Mouse (Mus musculus): ENCODE results near the gene Kmo. TPM values are rescaled to one million over a fixed set of nuclear protein-coding genes. Genes with fewer than 3 reads are reported as not detected.

Gene Kmo
- total RNA-seq, 2 experiments from 2014 or later = 0.26 to 0.47 TPM

- DNase-seq = no peak
- intact Hi-C loops (cut with DNase I) = no loop called here
Observed at GRCm38 (mm10) chr1:175630345-175630744, 10.2 kb downstream of the Kmo start.

- intact Hi-C loops (cut with DNase I) = no loop called here
- DNase-seq = no peak
Observed at GRCm38 (mm10) chr1:175631080-175631479, 10.9 kb downstream of the Kmo start.

- no peak for DNase-seq
- intact Hi-C loops (cut with DNase I) = no loop called here
Observed at GRCm38 (mm10) chr1:175631721-175632221, 11.6 kb downstream of the Kmo start.

- no peak for DNase-seq
- intact Hi-C loops (cut with DNase I) = no loop called here
Observed at GRCm38 (mm10) chr1:175632470-175632869, 12.3 kb downstream of the Kmo start.

- intact Hi-C loops (cut with DNase I) = no loop called here
- DNase-seq = no peak
Observed at GRCm38 (mm10) chr1:175637677-175638076, 17.5 kb downstream of the Kmo start.

GRCm38 (mm10) chr1:175639072-175639471, 18.9 kb downstream of the Kmo start:
- intact Hi-C loops (cut with DNase I) = no loop called here
- no peak for DNase-seq

- DNase-seq = no peak
- intact Hi-C loops (cut with DNase I) = no loop called here
Observed at GRCm38 (mm10) chr1:175640435-175641150, 20.4 kb downstream of the Kmo start.

- intact Hi-C loops (cut with DNase I) = no loop called here
- DNase-seq = no peak
Observed at GRCm38 (mm10) chr1:175643496-175644265, 23.5 kb downstream of the Kmo start.

- intact Hi-C loops (cut with DNase I) = no loop called here
- DNase-seq = no peak
Observed at GRCm38 (mm10) chr1:175646952-175647351, 26.8 kb downstream of the Kmo start.

GRCm38 (mm10) chr1:175648615-175649014, 28.4 kb downstream of the Kmo start:
- DNase-seq = no peak
- intact Hi-C loops (cut with DNase I) = no loop called here

- DNase-seq = no peak
- intact Hi-C loops (cut with DNase I) = no loop called here
Observed at GRCm38 (mm10) chr1:175659900-175660299, 39.7 kb downstream of the Kmo start.

- DNase-seq = peak; percentile 18 to 28
- intact Hi-C loops (cut with DNase I) = loop anchor here (2.0 to 5.0 kb wide), 3 partner anchors 42 to 617 kb away; partner anchors contain the start of gene Fh1
Observed at GRCm38 (mm10) chr1:175668666-175669405, 48.7 kb downstream of the Kmo start.

GRCm38 (mm10) chr1:175669456-175669855, 49.3 kb downstream of the Kmo start:
- DNase-seq = no peak
- intact Hi-C loops (cut with DNase I) = loop anchor here (2.0 to 5.0 kb wide), 3 partner anchors 42 to 617 kb away; partner anchors contain the start of gene Fh1

GRCm38 (mm10) chr1:175670042-175670441, 49.9 kb downstream of the Kmo start:
- intact Hi-C loops (cut with DNase I) = loop anchor here (5.0 kb wide), 2 partner anchors 197 to 252 kb away; partner anchors contain the start of gene Gm38100
- no peak for DNase-seq

GRCm38 (mm10) chr1:175671626-175672025, 51.4 kb downstream of the Kmo start:
- DNase-seq = no peak
- intact Hi-C loops (cut with DNase I) = loop anchor here (5.0 kb wide), 2 partner anchors 196 to 251 kb away; partner anchors contain the start of gene Gm38100

- no peak for DNase-seq
- intact Hi-C loops (cut with DNase I) = loop anchor here (5.0 kb wide), 2 partner anchors 194 to 249 kb away; partner anchors contain the start of gene Gm38100
Observed at GRCm38 (mm10) chr1:175673563-175674325, 53.6 kb downstream of the Kmo start.

GRCm38 (mm10) chr1:175675116-175675515, 54.9 kb downstream of the Kmo start:
- DNase-seq = peak in 1 of 2 experiments; percentile 33
- intact Hi-C loops (cut with DNase I) = no loop called here

GRCm38 (mm10) chr1:175677459-175677858, 57.3 kb downstream of the Kmo start:
- DNase-seq = no peak
- intact Hi-C loops (cut with DNase I) = no loop called here

- intact Hi-C loops (cut with DNase I) = no loop called here
- DNase-seq = no peak
Observed at GRCm38 (mm10) chr1:175680995-175681394, 60.8 kb downstream of the Kmo start.
